Mouse (Mus musculus) megakaryocyte-erythroid progenitor cell, adult 5-6 weeks (primary cell): ENCODE results near the gene Smagp. TPM values are rescaled to one million over a fixed set of nuclear protein-coding genes. Genes with fewer than 3 reads are reported as not detected.

ENCODE experiments used
- ATAC-seq: replicated peaks from 2 replicates; pipeline ENCODE4 v1.8.0; 2016; ENCODE audit warnings: mild to moderate bottlenecking, inconsistent platforms; ENCODE audit not compliant: severe bottlenecking, poor library complexity, low FRiP score, low TSS enrichment
- total RNA-seq, 2 experiments: library from RNA; stranded (forward) in 1 of 2; stranded (reverse) in 1 of 2; fragments of 200-1000, 215-1000 nt in 1 of 2; fragments of >200 nt in 1 of 2; fragmentation: Nextera tagmentation in 1 of 2; gene quantifications; 2 replicates each; pipeline ENCODE4 v1.2.3; 2014 to 2017

The Smagp gene
- total RNA-seq, 2 experiments from 2014 or later, result 3.3 to 4.8 TPM

DNA sequence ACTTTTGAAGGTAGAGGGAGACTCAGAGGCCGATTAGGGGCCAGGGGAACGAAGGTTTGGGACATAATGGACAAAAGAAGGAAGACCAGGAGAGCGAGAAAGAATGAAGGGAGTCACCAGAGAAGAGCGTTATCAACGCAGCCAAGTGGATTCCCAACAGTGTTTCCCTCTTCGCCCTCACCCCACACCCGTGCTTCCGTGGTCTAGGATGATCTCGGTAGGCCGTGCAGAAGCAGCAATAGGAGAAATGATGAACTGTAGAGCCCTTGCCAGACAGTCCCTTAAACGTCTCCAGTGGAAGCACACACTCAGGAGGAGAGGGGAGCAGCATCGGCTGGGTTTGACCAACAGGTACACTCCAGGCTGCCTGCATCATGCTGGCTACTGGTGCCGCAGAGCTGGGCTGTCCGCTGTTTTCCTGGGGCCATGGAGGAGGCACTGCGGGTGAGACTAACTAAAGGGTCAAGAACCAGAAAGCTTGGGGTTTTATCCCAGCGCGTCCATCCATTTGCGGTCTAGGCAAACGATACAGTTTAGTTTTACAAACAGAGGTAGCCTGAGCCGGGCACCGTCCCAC lies 36.0 kb downstream of the Smagp start:
- ATAC-seq, result no peak

GRCm38 (mm10) chr15:100600047-100600695 lies 36.6 kb downstream of the Smagp start:
- ATAC-seq, result peak; percentile 63

- ATAC-seq, result no peak
Observed at GRCm38 (mm10) chr15:100599276-100600046, 37.3 kb downstream of the Smagp start, which contains the start of gene Pou6f1. Gene Pou6f1 (minus strand): TSS chr15:100599984.

DNA sequence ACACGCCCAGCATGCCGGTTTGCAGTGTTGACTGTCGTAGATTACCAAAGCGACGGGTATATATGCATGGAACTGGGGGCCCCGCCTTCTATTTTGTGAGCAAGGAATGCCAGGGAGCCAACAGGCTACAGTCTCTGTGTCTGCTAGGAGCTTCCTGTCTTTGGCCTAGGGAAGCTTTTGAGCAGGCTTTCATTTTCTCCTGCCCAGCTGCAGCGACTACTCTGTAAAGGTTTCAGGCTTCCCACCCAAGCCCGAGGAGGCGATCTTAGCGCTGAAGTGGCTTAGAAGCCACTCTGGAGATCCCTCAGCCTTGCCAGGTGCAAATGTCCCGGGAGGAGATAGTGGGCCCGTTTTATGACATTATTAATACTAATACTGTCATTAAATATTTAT lies 37.9 kb downstream of the Smagp start:
- peak; percentile 36; the same call in 1 of the 2 replicates for ATAC-seq

DNA sequence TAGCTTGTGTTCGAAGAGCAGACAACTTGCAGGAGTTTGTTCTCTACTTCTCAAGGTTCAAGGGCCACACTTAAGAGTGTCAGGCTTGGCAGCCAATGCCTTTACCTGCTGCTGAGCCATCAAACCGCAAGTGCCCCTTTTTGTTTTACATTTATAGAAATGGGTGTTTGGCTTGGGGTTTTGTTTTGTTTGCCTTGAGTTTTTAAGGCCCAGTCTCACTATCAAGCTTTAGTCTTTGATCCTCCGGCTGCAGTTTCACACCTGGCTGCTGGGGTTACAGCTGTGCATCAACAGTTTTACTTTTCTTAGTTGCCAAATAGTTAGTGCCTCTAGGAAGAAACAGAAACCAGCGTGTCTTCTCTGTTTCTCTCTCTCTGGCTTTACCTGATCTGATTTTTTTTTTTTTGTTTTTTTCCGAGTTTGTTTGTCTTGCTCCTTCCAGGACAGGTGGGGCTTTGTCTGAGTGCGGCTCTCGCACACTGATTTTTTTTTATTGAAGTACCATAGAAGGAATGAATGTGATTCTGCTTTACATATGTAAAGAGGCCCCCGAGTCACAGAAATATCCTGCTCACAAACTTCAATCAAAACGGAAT lies 38.4 kb downstream of the Smagp start:
- no peak for ATAC-seq

DNA sequence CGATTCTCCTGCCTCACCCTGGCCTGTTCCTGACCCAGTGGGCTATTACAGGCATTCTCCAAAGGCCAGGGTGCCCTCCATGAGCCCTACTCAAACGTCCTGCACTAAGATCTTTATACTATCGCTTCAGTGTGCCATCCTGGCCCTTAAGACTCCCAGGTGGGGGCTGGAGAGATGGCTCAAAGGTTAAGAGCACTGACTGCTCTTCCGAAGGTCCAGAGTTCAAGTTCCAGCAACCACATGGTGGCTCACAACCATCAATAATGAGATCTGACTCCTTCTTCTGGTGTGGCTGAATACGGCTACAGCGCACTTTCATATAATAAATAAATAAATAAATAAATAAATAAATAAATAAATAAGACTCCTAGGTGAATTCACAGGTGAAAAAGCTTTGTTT lies 43.9 kb downstream of the Smagp start:
- ATAC-seq, result no peak

DNA sequence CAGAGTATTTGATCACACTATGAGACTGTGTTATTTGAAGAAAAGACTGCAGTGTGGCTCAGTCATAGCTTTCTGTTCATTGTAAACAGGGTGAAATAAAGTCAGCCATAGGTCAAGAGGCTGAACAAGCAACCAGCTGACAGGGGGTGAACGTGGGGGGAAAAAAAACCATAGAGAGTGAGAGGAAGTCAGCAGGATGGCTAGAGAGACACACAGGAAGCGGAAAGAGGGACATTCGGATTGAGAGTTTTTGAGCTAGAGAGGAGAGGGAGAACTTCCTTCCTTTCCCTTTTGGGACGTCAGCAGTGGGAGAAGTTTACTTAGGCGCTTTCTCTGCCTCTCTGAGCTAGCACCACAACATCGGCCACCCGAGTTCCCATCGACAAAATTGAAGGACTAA lies 46.3 kb downstream of the Smagp start:
- ATAC-seq, result no peak

GRCm38 (mm10) chr15:100588297-100588696 lies 48.4 kb downstream of the Smagp start:
- ATAC-seq, result no peak

DNA sequence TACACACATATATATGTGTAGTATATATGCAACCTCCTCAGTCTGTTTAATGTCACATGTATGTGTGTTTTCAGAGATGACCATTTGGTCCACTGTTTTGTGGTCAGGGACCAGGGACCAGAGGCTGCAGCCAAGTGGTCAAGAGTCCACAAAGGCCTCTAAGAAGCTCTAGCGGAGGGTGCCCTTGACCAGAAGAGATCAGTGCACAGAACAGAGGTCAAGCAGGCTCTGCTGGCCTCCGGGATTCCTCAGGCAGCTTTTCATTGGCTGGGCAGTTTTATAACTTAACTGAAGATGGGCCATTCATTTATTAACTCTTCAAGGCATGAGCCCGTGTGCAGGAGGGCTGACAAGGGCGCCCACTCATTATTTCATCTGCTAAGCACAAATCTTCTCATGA lies 49.6 kb downstream of the Smagp start:
- no peak for ATAC-seq

- ATAC-seq, result no peak
Observed at GRCm38 (mm10) chr15:100585931-100586330, 50.8 kb downstream of the Smagp start.

DNA sequence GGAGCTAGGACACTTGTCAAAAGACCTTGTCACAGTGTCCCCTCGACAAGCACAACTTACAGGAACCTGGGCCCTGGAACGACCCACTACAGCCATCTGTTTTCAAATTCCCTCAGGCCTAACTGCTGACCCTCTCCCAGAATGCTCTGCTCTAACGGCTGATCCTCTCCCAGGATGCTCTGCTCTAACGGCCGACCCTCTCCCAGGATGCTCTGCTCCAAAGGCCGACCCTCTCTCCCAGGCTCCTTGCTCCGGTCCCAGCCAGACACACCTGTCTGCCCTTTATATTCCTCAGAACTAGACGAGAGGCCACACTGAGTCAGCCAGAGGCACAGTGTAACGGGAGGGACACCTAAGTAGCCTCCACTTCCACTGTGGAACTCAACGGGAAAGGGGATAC lies 56.6 kb downstream of the Smagp start:
- no peak for ATAC-seq

- ATAC-seq, result no peak
Observed at GRCm38 (mm10) chr15:100577972-100578371, 58.8 kb downstream of the Smagp start.

DNA sequence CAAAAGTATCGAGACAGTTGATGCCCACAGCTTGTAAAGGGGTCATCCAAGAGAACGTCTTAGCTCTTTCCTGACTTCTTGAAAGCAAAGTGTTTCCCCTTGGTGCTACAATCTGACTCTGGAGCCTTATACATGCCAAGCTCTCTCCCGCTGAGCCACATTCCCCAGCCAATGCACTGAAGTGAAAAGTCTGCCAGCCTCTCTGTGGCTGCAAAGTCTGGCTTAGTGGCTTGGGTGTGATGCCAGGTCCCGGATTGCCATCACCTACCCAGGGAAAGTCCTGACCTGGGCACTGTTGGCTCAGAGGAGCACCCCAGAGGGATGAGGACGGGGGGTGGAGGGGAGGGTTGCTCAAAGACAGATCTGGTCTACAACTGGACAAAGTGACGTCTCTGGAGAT lies 59.9 kb downstream of the Smagp start:
- ATAC-seq, result no peak

GRCm38 (mm10) chr15:100576392-100576791 lies 60.3 kb downstream of the Smagp start:
- ATAC-seq, result no peak

- ATAC-seq, result no peak
Observed at GRCm38 (mm10) chr15:100575366-100575765, 61.4 kb downstream of the Smagp start.

GRCm38 (mm10) chr15:100574378-100574777 lies 62.4 kb downstream of the Smagp start:
- ATAC-seq, result peak; percentile 45

DNA sequence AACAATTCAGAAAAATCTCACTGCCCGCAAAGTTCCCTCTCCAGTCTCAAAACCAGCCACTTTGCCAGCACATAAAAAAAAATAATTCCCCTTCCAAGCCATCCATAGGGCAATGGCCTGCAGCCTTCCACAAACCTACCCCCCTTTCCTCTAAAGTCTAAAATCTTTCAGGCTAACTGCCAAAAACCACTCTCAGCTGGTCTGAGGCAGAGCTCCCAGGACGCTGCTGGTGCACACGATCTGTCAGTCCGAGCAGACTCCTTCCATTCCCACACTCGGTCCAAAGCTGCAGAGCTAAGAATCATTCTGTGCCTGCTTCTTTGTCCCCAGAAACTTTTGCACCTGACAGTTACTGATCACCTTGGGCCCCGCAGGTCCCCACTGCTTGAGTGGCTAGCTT lies 62.8 kb downstream of the Smagp start:
- ATAC-seq, result peak; percentile 36
